Mouse (Mus musculus) bone marrow macrophage, adult 2 months (primary cell): ENCODE data around the gene Gusb. TPM values are rescaled to one million over a fixed set of nuclear protein-coding genes. Genes with fewer than 3 reads are reported as not detected.

Source experiments
- H3K27ac ChIP-seq: 2 replicates; pipeline ENCODE4 v1.5.1; 2012; ENCODE audit warnings: low read depth, low read length; ENCODE audit not compliant: insufficient read depth
- H3K4me1 ChIP-seq: 2 replicates; pipeline ENCODE4 v1.6.1; 2012; ENCODE audit warnings: low read length; ENCODE audit not compliant: control insufficient read depth, insufficient read depth
- H3K4me3 ChIP-seq: 2 replicates; pipeline ENCODE4 v1.5.1; 2012; ENCODE audit warnings: mild to moderate bottlenecking, low read length, moderate library complexity; ENCODE audit not compliant: insufficient read depth
- CTCF ChIP-seq: IDR thresholded peaks from 2 replicates; pipeline ENCODE4 v1.5.1; 2012; ENCODE audit warnings: low read depth, mild to moderate bottlenecking, low read length, moderate library complexity
- POLR2A ChIP-seq: IDR thresholded peaks from 2 replicates; pipeline ENCODE4 v1.6.1; 2012; ENCODE audit warnings: mild to moderate bottlenecking, low read depth, low read length, borderline replicate concordance
- polyA plus RNA-seq: library from polyadenylated mRNA; stranded (reverse); fragments of >200 nt; gene quantifications from 2 replicates; pipeline ENCODE4 v1.2.4, GENCODE M21; 2012; ENCODE audit not compliant: missing spikeins, insufficient read depth, insufficient read length

Gene Gusb
- polyA plus RNA-seq, 1 experiment = 349 TPM

- Histone ChIP-seq H3K27ac (no peak overlapping the region), H3K4me1 (peaks cover 25% of the 10 kb centered on the region), H3K4me3 (no peak overlapping the region)
- TF ChIP-seq POLR2A (no peak), CTCF (no peak)
Measured at GRCm38 (mm10) chr5:129952143-129952542, 50.7 kb downstream of the Gusb start.

GRCm38 (mm10) chr5:129947528-129948033 is 55.3 kb downstream of the Gusb start:
- Histone ChIP-seq H3K4me1 (peaks cover 8% of the 10 kb centered on the region), H3K4me3 (no peak overlapping the region), H3K27ac (no peak overlapping the region)
- TF ChIP-seq CTCF (no peak), POLR2A (no peak)

- Histone ChIP-seq H3K27ac (no peak overlapping the region), H3K4me1 (peaks cover 13% of the 10 kb centered on the region), H3K4me3 (no peak overlapping the region)
- TF ChIP-seq CTCF = no peak
- no peak for TF ChIP-seq POLR2A
Measured at GRCm38 (mm10) chr5:129943402-129943801, 59.4 kb downstream of the Gusb start.

GRCm38 (mm10) chr5:129942073-129942939 is 60.5 kb downstream of the Gusb start:
- H3K4me1 ChIP-seq = peaks cover 13% of the 10 kb centered on the region
- H3K4me3 ChIP-seq = peak overlapping the region; percentile 92
- peak overlapping the region; percentile 26 for H3K27ac ChIP-seq

- peak within 1 kb of the TSS; percentile 81 for H3K27ac ChIP-seq
- H3K4me3 ChIP-seq = peak within 1 kb of the TSS; percentile 92
- TF ChIP-seq CTCF = no peak
- TF ChIP-seq POLR2A = no peak
- H3K4me1 ChIP-seq = peaks cover 10% of the 10 kb centered on the region
Measured at GRCm38 (mm10) chr5:129941495-129942045, 61.3 kb downstream of the Gusb start, which contains the start of gene Vkorc1l1. Gene Vkorc1l1 (plus strand): TSS chr5:129941970.

- Histone ChIP-seq H3K27ac (peak overlapping the region; percentile 81), H3K4me3 (peak overlapping the region; percentile 87), H3K4me1 (peaks cover 8% of the 10 kb centered on the region)
- TF ChIP-seq CTCF (no peak), POLR2A (no peak)
Measured at GRCm38 (mm10) chr5:129940736-129941494, 61.9 kb downstream of the Gusb start.

- H3K4me1 ChIP-seq = peaks cover 8% of the 10 kb centered on the region
- peak overlapping the region; percentile 44 for H3K4me3 ChIP-seq
- H3K27ac ChIP-seq = peak overlapping the region; percentile 70
- no peak for TF ChIP-seq POLR2A
- TF ChIP-seq CTCF = no peak
Measured at GRCm38 (mm10) chr5:129940281-129940680, 62.6 kb downstream of the Gusb start.

Other genes with a start within 250 kb of the Gusb start
- gene Psph, start 215.6 kb downstream of the Gusb start, polyA plus RNA-seq = 7.5 and 7.9 TPM in 2 replicates
- 15.4 and 20.5 TPM in 2 replicates for gene Sumf2, start 156.1 kb downstream of the Gusb start, polyA plus RNA-seq
- 253 and 308 TPM in 2 replicates for gene Chchd2, start 115.6 kb downstream of the Gusb start, polyA plus RNA-seq
- 0.95 TPM in 1 of 2 replicates, not detected in the other for gene Zbed5, start 107.3 kb downstream of the Gusb start, polyA plus RNA-seq
- gene Phkg1, start 104.5 kb downstream of the Gusb start, polyA plus RNA-seq = 0.29 and 0.51 TPM in 2 replicates
- 2.9 and 4.5 TPM in 2 replicates for gene Nupr1l, start 94.5 kb downstream of the Gusb start, polyA plus RNA-seq
- 16.5 and 17.7 TPM in 2 replicates for gene Vkorc1l1, start 61.1 kb downstream of the Gusb start, polyA plus RNA-seq
- gene Asl, start 26.2 kb upstream of the Gusb start, polyA plus RNA-seq = 72.7 and 80.7 TPM in 2 replicates
- gene Crcp, start 26.2 kb upstream of the Gusb start, polyA plus RNA-seq = 30.1 and 31.5 TPM in 2 replicates
- gene Tpst1, start 70.3 kb upstream of the Gusb start, polyA plus RNA-seq = 14.7 and 15.5 TPM in 2 replicates
- 4.8 and 5.8 TPM in 2 replicates for gene Kctd7, start 141.8 kb upstream of the Gusb start, polyA plus RNA-seq
- gene Rabgef1, start 168.7 kb upstream of the Gusb start, polyA plus RNA-seq = 22.3 and 25.4 TPM in 2 replicates
- 30.3 and 33.4 TPM in 2 replicates for gene Tmem248, start 214.0 kb upstream of the Gusb start, polyA plus RNA-seq